Mouse (Mus musculus): Measurements from ENCODE around the gene Camta1. TPM values are rescaled to one million over a fixed set of nuclear protein-coding genes. Genes with fewer than 3 reads are reported as not detected.

Gene Camta1
- polyA plus RNA-seq, 1 experiment = 7.7 TPM

GRCm38 (mm10) chr4:151010316-151010715 lies 851.4 kb downstream of the Camta1 start:
- no peak overlapping the region for H3K4me3 ChIP-seq (ENCODE audit: insufficient read depth, low read depth, low read length)
- no peak for DNase-seq
- no peak for TF ChIP-seq CTCF (conservative IDR thresholded peaks at IDR 0.05; ENCODE audit: insufficient read depth, insufficient read length, low read depth, low read length)
- no peak for TF ChIP-seq POLR2A (IDR thresholded peaks at IDR 0.05; ENCODE audit: low read depth, low read length)
- H3K4me1 ChIP-seq (ENCODE audit: control insufficient read depth, insufficient read depth, low read length) = no peaks in the 10 kb centered on the region
- no peaks in the 10 kb centered on the region for H3K27me3 ChIP-seq (replicated peaks; ENCODE audit: control insufficient read depth, insufficient read depth, low read length)
- no peak overlapping the region for H3K27ac ChIP-seq (ENCODE audit: insufficient read depth, low read depth, low read length)
- peaks cover 11% of the 10 kb centered on the region for H3K36me3 ChIP-seq (ENCODE audit: control insufficient read depth, insufficient read depth, low read length)
- WGBS = 92% methylated on average over 7 of the region's 7 CpGs

- DNase-seq = peak; percentile 47
- Histone ChIP-seq H3K4me1 (ENCODE audit: control insufficient read depth, insufficient read depth, low read length) (no peaks in the 10 kb centered on the region), H3K27me3 (replicated peaks; ENCODE audit: control insufficient read depth, insufficient read depth, low read length) (no peaks in the 10 kb centered on the region), H3K36me3 (ENCODE audit: control insufficient read depth, insufficient read depth, low read length) (peaks cover under 1% of the 10 kb centered on the region), H3K27ac (ENCODE audit: insufficient read depth, low read depth, low read length) (no peak overlapping the region), H3K4me3 (ENCODE audit: insufficient read depth, low read depth, low read length) (no peak overlapping the region)
- 56% methylated on average over 6 of the region's 6 CpGs for WGBS
- TF ChIP-seq POLR2A (IDR thresholded peaks at IDR 0.05; ENCODE audit: low read depth, low read length) (no peak), CTCF (conservative IDR thresholded peaks at IDR 0.05; ENCODE audit: insufficient read depth, insufficient read length, low read depth, low read length) (peak; percentile 70)
Observed at GRCm38 (mm10) chr4:151006945-151007344, 854.7 kb downstream of the Camta1 start.

GRCm38 (mm10) chr4:151005656-151006318 lies 855.9 kb downstream of the Camta1 start:
- Histone ChIP-seq H3K4me1 (ENCODE audit: control insufficient read depth, insufficient read depth, low read length) (no peaks in the 10 kb centered on the region), H3K27ac (ENCODE audit: insufficient read depth, low read depth, low read length) (no peak overlapping the region), H3K27me3 (replicated peaks; ENCODE audit: control insufficient read depth, insufficient read depth, low read length) (no peaks in the 10 kb centered on the region), H3K36me3 (ENCODE audit: control insufficient read depth, insufficient read depth, low read length) (no peaks in the 10 kb centered on the region; the same call in none of the 2 replicates), H3K4me3 (ENCODE audit: insufficient read depth, low read depth, low read length) (no peak overlapping the region)
- TF ChIP-seq CTCF (conservative IDR thresholded peaks at IDR 0.05; ENCODE audit: insufficient read depth, insufficient read length, low read depth, low read length) (no peak), POLR2A (IDR thresholded peaks at IDR 0.05; ENCODE audit: low read depth, low read length) (no peak)
- WGBS = 87% methylated on average over 13 of the region's 13 CpGs
- no peak for DNase-seq

- no peak for DNase-seq
- Histone ChIP-seq H3K4me3 (ENCODE audit: insufficient read depth, low read depth, low read length) (no peak overlapping the region), H3K36me3 (ENCODE audit: control insufficient read depth, insufficient read depth, low read length) (no peaks in the 10 kb centered on the region; the same call in 1 of the 2 replicates), H3K4me1 (ENCODE audit: control insufficient read depth, insufficient read depth, low read length) (no peaks in the 10 kb centered on the region), H3K27me3 (replicated peaks; ENCODE audit: control insufficient read depth, insufficient read depth, low read length) (no peaks in the 10 kb centered on the region), H3K27ac (ENCODE audit: insufficient read depth, low read depth, low read length) (no peak overlapping the region)
- TF ChIP-seq CTCF (conservative IDR thresholded peaks at IDR 0.05; ENCODE audit: insufficient read depth, insufficient read length, low read depth, low read length) (no peak), POLR2A (IDR thresholded peaks at IDR 0.05; ENCODE audit: low read depth, low read length) (no peak)
- WGBS = 56% methylated on average over 13 of the region's 13 CpGs
Observed at GRCm38 (mm10) chr4:151001397-151001796, 860.3 kb downstream of the Camta1 start.

- Histone ChIP-seq H3K27me3 (replicated peaks; ENCODE audit: control insufficient read depth, insufficient read depth, low read length) (no peaks in the 10 kb centered on the region), H3K4me1 (ENCODE audit: control insufficient read depth, insufficient read depth, low read length) (no peaks in the 10 kb centered on the region), H3K36me3 (ENCODE audit: control insufficient read depth, insufficient read depth, low read length) (no peaks in the 10 kb centered on the region), H3K27ac (ENCODE audit: insufficient read depth, low read depth, low read length) (no peak overlapping the region), H3K4me3 (ENCODE audit: insufficient read depth, low read depth, low read length) (no peak overlapping the region)
- 90% methylated on average over 9 of the region's 9 CpGs for WGBS
- no peak for TF ChIP-seq POLR2A (IDR thresholded peaks at IDR 0.05; ENCODE audit: low read depth, low read length)
- TF ChIP-seq CTCF (conservative IDR thresholded peaks at IDR 0.05; ENCODE audit: insufficient read depth, insufficient read length, low read depth, low read length) = no peak
- DNase-seq = no peak
Observed at GRCm38 (mm10) chr4:150998626-150999025, 863.0 kb downstream of the Camta1 start.

GRCm38 (mm10) chr4:150996797-150997196 lies 864.9 kb downstream of the Camta1 start, which contains the start of gene Uts2:
Gene Uts2 (plus strand): TSS chr4:150997097.
- no peak within 1 kb of the TSS for H3K27ac ChIP-seq (ENCODE audit: insufficient read depth, low read depth, low read length)
- TF ChIP-seq CTCF (conservative IDR thresholded peaks at IDR 0.05; ENCODE audit: insufficient read depth, insufficient read length, low read depth, low read length) = no peak
- TF ChIP-seq POLR2A (IDR thresholded peaks at IDR 0.05; ENCODE audit: low read depth, low read length) = no peak
- DNase-seq = no peak
- H3K4me1 ChIP-seq (ENCODE audit: control insufficient read depth, insufficient read depth, low read length) = no peaks in the 10 kb centered on the region
- WGBS = 90% methylated on average over 7 of the region's 7 CpGs
- no peak within 1 kb of the TSS for H3K4me3 ChIP-seq (ENCODE audit: insufficient read depth, low read depth, low read length)
- no peaks in the 10 kb centered on the region for H3K36me3 ChIP-seq (ENCODE audit: control insufficient read depth, insufficient read depth, low read length)
- H3K27me3 ChIP-seq (replicated peaks; ENCODE audit: control insufficient read depth, insufficient read depth, low read length) = no peaks in the 10 kb centered on the region

- TF ChIP-seq POLR2A (IDR thresholded peaks at IDR 0.05; ENCODE audit: low read depth, low read length) (no peak), CTCF (conservative IDR thresholded peaks at IDR 0.05; ENCODE audit: insufficient read depth, insufficient read length, low read depth, low read length) (peak; percentile 61)
- no peaks in the 10 kb centered on the region for H3K36me3 ChIP-seq (ENCODE audit: control insufficient read depth, insufficient read depth, low read length)
- no peaks in the 10 kb centered on the region for H3K27me3 ChIP-seq (replicated peaks; ENCODE audit: control insufficient read depth, insufficient read depth, low read length)
- H3K4me1 ChIP-seq (ENCODE audit: control insufficient read depth, insufficient read depth, low read length) = no peaks in the 10 kb centered on the region
- H3K27ac ChIP-seq (ENCODE audit: insufficient read depth, low read depth, low read length) = no peak overlapping the region
- 37% methylated on average over 6 of the region's 6 CpGs for WGBS
- DNase-seq = peak; percentile 25
- no peak overlapping the region for H3K4me3 ChIP-seq (ENCODE audit: insufficient read depth, low read depth, low read length)
Observed at GRCm38 (mm10) chr4:150990148-150990547, 871.5 kb downstream of the Camta1 start.
